Mouse (Mus musculus): ENCODE measurements around the gene Cspg4.

- TF ChIP-seq CTCF (IDR thresholded peaks at IDR 0.05; ENCODE audit: low read depth, low read length) (no peak), POLR2A (IDR thresholded peaks at IDR 0.05; ENCODE audit: extremely low read depth, insufficient read depth, low read length) (no peak)
These were observed 24.1 kb upstream of the Cspg4 start for GRCm38 (mm10) chr9:56840721-56841120.
